Mouse (Mus musculus): Measurements from ENCODE around the gene Zbtb41.

- TF ChIP-seq EP300 (IDR thresholded peaks at IDR 0.05): no peak
- TF ChIP-seq CTCF (IDR thresholded peaks at IDR 0.05): no peak
Measured at GRCm38 (mm10) chr1:139378861-139379620, 43.0 kb upstream of the Zbtb41 start.
